Mouse (Mus musculus) gastrocnemius, postnatal 4 days (tissue): ENCODE measurements around the gene G6pc3. TPM values are rescaled to one million over a fixed set of nuclear protein-coding genes. Genes with fewer than 3 reads are reported as not detected.

Experiments
- DNase-seq, 2 experiments: peaks; one replicate each; pipeline ENCODE4 v3.0.0; 2021 to 2022; ENCODE audit warnings: low spot score in 2 of 2, mixed read lengths in 2 of 2
- microRNA-seq: library from miRNA; unstranded; fragments of <30 nt; microRNA quantifications from one replicate; pipeline ENCODE4 v1.2.0, GENCODE M21; 2021
- total RNA-seq, 2 experiments: library from RNA; stranded (reverse); gene quantifications; 2 replicates each; pipeline ENCODE4 v1.2.3; 2021

Gene G6pc3
- total RNA-seq, 2 experiments from 2014 or later = 28.1 to 32.0 TPM

DNA sequence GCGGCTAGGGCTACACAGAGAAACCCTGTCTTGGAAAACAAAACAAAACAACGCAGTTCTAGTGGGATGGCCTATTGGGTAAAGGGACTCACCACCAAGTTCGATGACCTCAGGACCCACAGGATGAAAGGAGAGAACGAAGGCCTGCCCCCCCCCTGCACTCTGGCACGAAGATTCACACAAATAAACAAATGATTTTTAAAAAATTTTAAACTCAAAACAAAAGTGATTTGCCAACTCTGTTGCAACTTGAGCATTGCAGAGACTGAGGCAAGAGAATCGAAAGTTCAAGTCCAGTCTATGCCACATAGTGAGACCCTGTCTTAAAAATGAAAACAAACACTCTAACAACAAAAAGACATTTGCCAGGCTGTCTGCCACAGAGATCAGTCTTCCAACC is 51.2 kb downstream of the G6pc3 start:
- no peak for DNase-seq

DNA sequence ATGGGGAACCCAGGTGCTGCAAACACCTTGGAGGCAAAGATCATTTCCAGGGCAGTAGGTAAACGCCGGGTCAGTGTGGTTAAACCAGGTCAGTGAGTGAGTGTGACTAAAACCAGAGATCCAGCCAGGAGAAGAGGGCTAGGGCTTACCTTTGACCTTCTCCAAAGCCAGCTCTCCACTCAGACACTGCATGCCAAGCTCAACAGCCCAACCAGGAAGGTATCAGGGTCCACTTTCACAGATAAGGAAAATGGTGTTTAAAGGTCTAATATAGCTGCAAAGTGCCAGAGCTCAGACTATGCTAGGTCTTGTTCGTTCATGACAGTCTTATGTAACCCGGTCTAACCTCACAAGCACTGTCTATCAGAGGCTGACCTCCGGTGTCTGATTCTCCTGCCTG is 51.8 kb downstream of the G6pc3 start:
- no peak for DNase-seq

DNA sequence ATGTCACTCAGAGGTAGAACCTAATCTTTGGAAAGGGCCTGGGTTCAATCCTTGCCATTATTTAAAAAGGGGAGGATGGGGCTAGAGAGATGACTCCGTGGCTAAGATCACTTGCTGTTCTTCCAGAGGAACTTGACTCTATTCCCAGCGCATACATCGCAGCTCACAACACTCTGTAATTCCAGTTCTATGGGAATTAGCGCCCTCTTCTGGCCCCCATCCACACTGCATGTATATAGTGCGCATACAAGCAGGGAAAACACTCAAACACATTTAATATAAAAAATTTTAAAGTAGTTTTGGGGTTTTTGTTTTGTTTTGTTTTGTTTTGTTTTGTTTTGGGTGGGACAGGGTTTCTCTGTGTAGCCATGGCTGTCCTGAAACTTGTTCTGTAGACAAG is 52.5 kb downstream of the G6pc3 start:
- DNase-seq = no peak

Small RNA genes lying within 50 kb of the gene (microRNA-seq; reads per million reads assigned to microRNA genes)
- not detected for gene Mir8101

Other genes starting within 250 kb of the G6pc3 start
- gene Sost, start 222.6 kb upstream of the G6pc3 start, total RNA-seq = under 1 TPM in 1 of 2 experiments, not detected in 1; 0.16 TPM
- gene Cfap97d1, start 205.3 kb upstream of the G6pc3 start, total RNA-seq = not detected
- 100 to 1,000 TPM; 140 to 145 TPM for gene Dusp3, start 202.6 kb upstream of the G6pc3 start, total RNA-seq
- 10 to 100 TPM; 55.8 to 95.9 TPM for gene Mpp3, start 161.2 kb upstream of the G6pc3 start, total RNA-seq
- 10 to 100 TPM; 12.8 to 13.2 TPM for gene Cd300lg, start 148.1 kb upstream of the G6pc3 start, total RNA-seq
- gene Mpp2, start 101.1 kb upstream of the G6pc3 start, total RNA-seq = 1 to 10 TPM; 1.7 to 2.5 TPM
- gene Ppy, start 88.3 kb upstream of the G6pc3 start, total RNA-seq = not detected
- not detected for gene Pyy, start 81.8 kb upstream of the G6pc3 start, total RNA-seq
- under 1 TPM in 1 of 2 experiments, not detected in 1; 0.13 TPM for gene Nags, start 44.1 kb upstream of the G6pc3 start, total RNA-seq
- gene Tmem101, start 33.2 kb upstream of the G6pc3 start, total RNA-seq = 10 to 100 TPM; 15.1 to 16.1 TPM
- gene Lsm12, start 4.3 kb upstream of the G6pc3 start, total RNA-seq = 10 to 100 TPM; 75.1 to 78.3 TPM
- 100 to 1,000 TPM; 110 to 112 TPM for gene Hdac5, start 40.5 kb downstream of the G6pc3 start, total RNA-seq
- gene BC030867, start 59.3 kb downstream of the G6pc3 start, total RNA-seq = 1 to 10 TPM; 2.3 to 2.6 TPM
- gene Asb16, start 79.1 kb downstream of the G6pc3 start, total RNA-seq = 10 to 100 TPM; 25.7 to 31.1 TPM
- gene Tmub2, start 95.3 kb downstream of the G6pc3 start, total RNA-seq = 10 to 100 TPM; 25.9 to 26.3 TPM
- gene Atxn7l3, start 107.0 kb downstream of the G6pc3 start, total RNA-seq = 10 to 100 TPM; 40.3 to 40.9 TPM
- 10 to 100 TPM; 85.8 to 98.3 TPM for gene Ubtf, start 130.1 kb downstream of the G6pc3 start, total RNA-seq
- gene Slc4a1, start 176.6 kb downstream of the G6pc3 start, total RNA-seq = 1 to 10 TPM; 2.5 to 7.2 TPM
- 1 to 10 TPM; 1.3 to 1.4 TPM for gene Rundc3a, start 203.8 kb downstream of the G6pc3 start, total RNA-seq
- 10 to 100 TPM; 54.5 to 66.3 TPM for gene Slc25a39, start 218.3 kb downstream of the G6pc3 start, total RNA-seq
- 100 to 1,000 TPM; 129 to 130 TPM for gene Grn, start 240.7 kb downstream of the G6pc3 start, total RNA-seq